Mouse (Mus musculus): ENCODE measurements at regions not wholly inside any gene's neighbourhood (a gene's known extent, or its start where the extent isn't known, plus 50 kb on each side); places are given as distances from the start of the nearest gene placed in this dataset.

- DNase-seq (ENCODE audit: low spot score in 2 of 2) = no peak
These were observed 651.7 kb upstream of the Lmcd1 start for GRCm38 (mm10) chr6:111621684-111622480.

GRCm38 (mm10) chr6:111622481-111623139 is 650.9 kb upstream of the Lmcd1 start:
- no peak for DNase-seq (ENCODE audit: low spot score in 2 of 2)

GRCm38 (mm10) chr6:111623140-111623497 is 650.4 kb upstream of the Lmcd1 start:
- no peak for DNase-seq (ENCODE audit: low spot score in 2 of 2)

- no peak for DNase-seq (ENCODE audit: low spot score in 2 of 2)
These were observed 648.1 kb upstream of the Lmcd1 start for GRCm38 (mm10) chr6:111625501-111625900.

- no peak for DNase-seq (ENCODE audit: low spot score in 2 of 2)
These were observed 620.8 kb upstream of the Lmcd1 start for GRCm38 (mm10) chr6:111652736-111653135.

GRCm38 (mm10) chr6:111659957-111660356 is 613.6 kb upstream of the Lmcd1 start:
- DNase-seq (ENCODE audit: low spot score in 2 of 2) = no peak

GRCm38 (mm10) chr6:111664603-111665002 is 609.0 kb upstream of the Lmcd1 start:
- no peak for DNase-seq (ENCODE audit: low spot score in 2 of 2)

- DNase-seq (ENCODE audit: low spot score in 2 of 2) = no peak
These were observed 588.6 kb upstream of the Lmcd1 start for GRCm38 (mm10) chr6:111684911-111685310.

- DNase-seq (ENCODE audit: low spot score in 2 of 2) = no peak
These were observed 570.7 kb upstream of the Lmcd1 start for GRCm38 (mm10) chr6:111702864-111703263.

- DNase-seq (ENCODE audit: low spot score in 2 of 2) = no peak
These were observed 565.3 kb upstream of the Lmcd1 start for GRCm38 (mm10) chr6:111708277-111708676.

- DNase-seq (ENCODE audit: low spot score in 2 of 2) = no peak
These were observed 547.6 kb upstream of the Lmcd1 start for GRCm38 (mm10) chr6:111725969-111726368.

GRCm38 (mm10) chr6:111730381-111730780 is 543.2 kb upstream of the Lmcd1 start:
- no peak for DNase-seq (ENCODE audit: low spot score in 2 of 2)

- DNase-seq (ENCODE audit: low spot score in 2 of 2) = no peak
These were observed 539.6 kb upstream of the Lmcd1 start for GRCm38 (mm10) chr6:111733926-111734325.

- no peak for DNase-seq (ENCODE audit: low spot score in 2 of 2)
These were observed 534.6 kb upstream of the Lmcd1 start for GRCm38 (mm10) chr6:111738983-111739382.

- no peak for DNase-seq (ENCODE audit: low spot score in 2 of 2)
These were observed 491.7 kb upstream of the Lmcd1 start for GRCm38 (mm10) chr6:111781710-111782481.

GRCm38 (mm10) chr6:111808611-111809010 is 464.9 kb upstream of the Lmcd1 start:
- no peak for DNase-seq (ENCODE audit: low spot score in 2 of 2)

GRCm38 (mm10) chr6:111813982-111814603 is 459.5 kb upstream of the Lmcd1 start:
- DNase-seq (ENCODE audit: low spot score in 2 of 2) = no peak

GRCm38 (mm10) chr6:111815150-111815549 is 458.4 kb upstream of the Lmcd1 start:
- no peak for DNase-seq (ENCODE audit: low spot score in 2 of 2)

GRCm38 (mm10) chr6:111820265-111820664 is 453.3 kb upstream of the Lmcd1 start:
- no peak for DNase-seq (ENCODE audit: low spot score in 2 of 2)

GRCm38 (mm10) chr6:111844321-111844835 is 429.2 kb upstream of the Lmcd1 start:
- DNase-seq (ENCODE audit: low spot score in 2 of 2) = no peak

- no peak for DNase-seq (ENCODE audit: low spot score in 2 of 2)
These were observed 407.4 kb upstream of the Lmcd1 start for GRCm38 (mm10) chr6:111866101-111866598.

- no peak for DNase-seq (ENCODE audit: low spot score in 2 of 2)
These were observed 391.0 kb upstream of the Lmcd1 start for GRCm38 (mm10) chr6:111882557-111882956.
